Mouse (Mus musculus) liver, embryonic 14.5 days (tissue): Measurements from ENCODE around the gene Alg2.

Experiments used
- CTCF ChIP-seq: IDR thresholded peaks from 2 replicates; pipeline ENCODE4 v1.5.1; 2016; ENCODE audit warnings: antibody characterized with exemption, low read depth, control low read depth
- EP300 ChIP-seq: IDR thresholded peaks from 2 replicates; pipeline ENCODE4 v1.6.1; 2016; ENCODE audit warnings: antibody characterized with exemption, low read depth

GRCm38 (mm10) chr4:47431081-47431480 is 43.1 kb downstream of the Alg2 start:
- TF ChIP-seq CTCF (no peak), EP300 (no peak)
